Mouse (Mus musculus) 3134 (cell line): ENCODE measurements at regions not wholly inside any gene's neighbourhood (a gene's known extent, or its start where the extent isn't known, plus 50 kb on each side); places are given as distances from the start of the nearest gene placed in this dataset.

Source experiments
- DNase-seq: peaks from one replicate; pipeline ENCODE4 v3.0.0-alpha.2; 2011; ENCODE audit warnings: low spot score; ENCODE audit not compliant: insufficient read length; ENCODE audit errors: extremely low read depth

- DNase-seq, result no peak
Observed at GRCm38 (mm10) chr2:148171699-148172098, 124.9 kb upstream of the Foxa2 start.

- DNase-seq, result no peak
Observed at GRCm38 (mm10) chr2:148175251-148175927, 128.6 kb upstream of the Foxa2 start.

GRCm38 (mm10) chr2:148180245-148180644 lies 133.5 kb upstream of the Foxa2 start:
- peak; percentile 21 for DNase-seq

GRCm38 (mm10) chr2:148181518-148181917 lies 134.7 kb upstream of the Foxa2 start:
- no peak for DNase-seq

GRCm38 (mm10) chr2:148182492-148183052 lies 135.8 kb upstream of the Foxa2 start:
- no peak for DNase-seq

- peak; percentile 74 for DNase-seq
Observed at GRCm38 (mm10) chr2:148184801-148185212, 138.0 kb upstream of the Foxa2 start.

GRCm38 (mm10) chr2:148186363-148186991 lies 139.7 kb upstream of the Foxa2 start:
- DNase-seq, result no peak

- DNase-seq, result no peak
Observed at GRCm38 (mm10) chr2:148188865-148189264, 142.1 kb upstream of the Foxa2 start.

GRCm38 (mm10) chr2:148189287-148189686 lies 142.5 kb upstream of the Foxa2 start:
- no peak for DNase-seq

- no peak for DNase-seq
Observed at GRCm38 (mm10) chr2:148192946-148193345, 146.2 kb upstream of the Foxa2 start.

- peak; percentile 62 for DNase-seq
Observed at GRCm38 (mm10) chr2:148197375-148198015, 150.7 kb upstream of the Foxa2 start.

GRCm38 (mm10) chr2:148206633-148207032 lies 159.9 kb upstream of the Foxa2 start:
- peak; percentile 18 for DNase-seq

GRCm38 (mm10) chr2:148210813-148211212 lies 164.0 kb upstream of the Foxa2 start:
- no peak for DNase-seq

GRCm38 (mm10) chr2:148217136-148217535 lies 170.4 kb upstream of the Foxa2 start:
- DNase-seq, result no peak

- DNase-seq, result no peak
Observed at GRCm38 (mm10) chr2:148233691-148234300, 161.3 kb upstream of the Sstr4 start.

GRCm38 (mm10) chr2:148237121-148237520 lies 158.0 kb upstream of the Sstr4 start:
- DNase-seq, result no peak

GRCm38 (mm10) chr2:148239046-148239445 lies 156.1 kb upstream of the Sstr4 start:
- DNase-seq, result no peak

GRCm38 (mm10) chr2:148242242-148242641 lies 152.9 kb upstream of the Sstr4 start:
- no peak for DNase-seq

GRCm38 (mm10) chr2:148245575-148245974 lies 149.6 kb upstream of the Sstr4 start:
- no peak for DNase-seq

GRCm38 (mm10) chr2:148250902-148251301 lies 144.2 kb upstream of the Sstr4 start:
- DNase-seq, result no peak

- DNase-seq, result no peak
Observed at GRCm38 (mm10) chr2:148255662-148256061, 139.5 kb upstream of the Sstr4 start.
